Mouse (Mus musculus) fat pad, adult 2 months (tissue): ENCODE measurements around the gene Prmt8.

ENCODE experiments used
- DNase-seq: peaks from one replicate; pipeline ENCODE4 v3.0.0-alpha.2; 2011; ENCODE audit warnings: low read depth, low spot score; ENCODE audit errors: extremely low read depth

Gene Prmt8

DNA sequence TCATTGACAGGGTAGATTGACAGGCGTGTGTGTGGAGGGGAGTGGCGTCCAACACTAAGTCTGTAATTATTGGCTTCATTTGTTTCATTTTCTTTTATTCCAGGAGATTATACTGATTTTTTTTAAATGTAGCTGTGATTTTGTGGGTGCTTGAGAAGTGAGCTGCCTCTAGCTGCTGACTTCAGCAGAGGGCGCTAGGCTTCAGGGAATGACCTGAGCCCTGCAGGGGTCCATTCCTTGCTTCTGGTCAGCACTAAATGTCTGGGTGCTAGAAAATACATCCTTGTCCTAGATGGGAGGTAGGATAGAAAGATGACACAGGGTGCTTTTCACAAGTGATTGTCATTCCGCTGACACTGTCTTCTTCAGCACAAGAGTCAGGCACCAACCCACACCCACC lies 99.2 kb downstream of the Prmt8 start:
- no peak for DNase-seq

DNA sequence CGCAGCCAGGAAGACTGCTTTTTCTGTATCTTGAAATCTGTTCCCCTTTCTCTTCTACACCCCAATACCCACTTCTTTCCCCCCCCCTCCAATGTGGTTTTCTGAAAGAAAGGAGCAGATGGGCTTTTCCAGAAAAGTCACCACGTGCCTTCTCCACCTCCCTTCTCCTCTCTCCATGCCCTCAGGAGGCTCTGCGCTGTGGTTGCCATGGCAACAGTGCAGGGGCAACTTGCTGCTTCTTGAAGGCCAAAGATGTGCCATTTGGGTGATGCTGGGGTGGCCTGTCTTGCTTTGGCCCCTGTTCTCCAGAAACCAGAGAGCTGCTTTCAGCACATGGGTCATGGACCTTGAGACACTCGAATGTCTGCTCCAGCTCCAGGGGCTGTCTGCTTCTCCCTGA lies 100.0 kb downstream of the Prmt8 start:
- DNase-seq = no peak

DNA sequence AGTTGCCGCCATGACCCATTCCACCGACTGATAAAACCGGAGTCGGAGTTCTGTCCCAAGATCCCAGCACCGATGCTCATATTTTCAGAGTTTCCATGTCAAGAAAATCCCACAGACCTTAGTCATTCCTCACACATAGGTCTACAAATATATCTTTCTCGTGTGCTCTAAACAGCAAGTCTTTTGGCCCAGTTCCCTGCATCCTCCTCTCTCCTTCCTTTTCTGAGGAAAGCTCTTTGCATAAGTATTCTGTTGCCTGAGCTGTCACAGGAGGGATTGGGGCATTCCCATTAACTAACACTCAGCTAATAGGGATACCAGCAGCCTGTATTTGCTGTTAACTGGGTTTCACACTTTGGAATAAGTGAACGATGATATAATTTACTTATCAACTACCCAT lies 106.0 kb downstream of the Prmt8 start:
- no peak for DNase-seq

DNA sequence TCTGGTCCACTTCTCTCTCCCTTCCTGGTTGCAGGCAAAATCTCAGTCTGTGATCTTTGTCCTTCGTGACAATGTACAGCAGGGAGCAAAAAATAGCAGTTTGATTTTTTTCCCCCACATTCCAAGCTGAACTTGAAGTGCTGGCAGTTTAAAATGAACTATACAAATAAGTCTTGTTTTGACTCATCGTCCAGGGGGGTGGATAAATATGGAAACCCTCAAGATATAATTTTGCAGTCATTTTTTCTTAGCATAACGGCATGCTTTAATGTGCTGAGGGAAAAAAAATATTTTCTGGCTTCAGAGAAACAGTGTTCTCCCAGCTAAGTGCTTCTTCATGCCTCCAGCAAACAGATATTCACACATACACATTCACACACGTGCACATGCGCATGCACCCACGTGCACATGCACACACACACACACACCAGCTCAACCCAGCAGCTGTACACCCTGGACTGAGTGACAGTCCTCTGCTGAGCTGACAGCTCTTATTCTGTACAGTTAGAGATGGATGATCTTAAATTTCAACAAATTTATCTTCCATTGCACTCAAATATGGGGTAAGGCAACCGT lies 107.5 kb downstream of the Prmt8 start:
- DNase-seq = no peak

DNA sequence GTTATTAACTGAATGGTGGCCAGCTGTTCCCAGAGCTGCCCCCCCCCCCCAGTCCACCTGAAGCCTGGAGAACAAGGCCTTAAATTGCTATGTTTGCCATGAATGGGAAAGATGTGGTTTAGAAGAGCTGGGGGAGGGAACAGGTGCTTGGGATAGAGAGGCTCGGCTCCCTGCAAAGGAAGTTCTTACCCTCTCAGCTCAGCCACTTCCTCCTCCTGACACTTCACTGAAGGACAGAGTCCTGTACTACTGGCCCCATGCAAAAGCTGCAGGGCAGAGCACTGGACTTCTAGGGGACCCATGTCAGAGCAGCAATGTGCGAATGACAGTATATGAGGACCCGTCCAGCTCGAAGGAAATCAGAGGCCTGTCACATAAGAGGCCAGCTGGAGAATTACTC lies 109.3 kb downstream of the Prmt8 start:
- no peak for DNase-seq

DNA sequence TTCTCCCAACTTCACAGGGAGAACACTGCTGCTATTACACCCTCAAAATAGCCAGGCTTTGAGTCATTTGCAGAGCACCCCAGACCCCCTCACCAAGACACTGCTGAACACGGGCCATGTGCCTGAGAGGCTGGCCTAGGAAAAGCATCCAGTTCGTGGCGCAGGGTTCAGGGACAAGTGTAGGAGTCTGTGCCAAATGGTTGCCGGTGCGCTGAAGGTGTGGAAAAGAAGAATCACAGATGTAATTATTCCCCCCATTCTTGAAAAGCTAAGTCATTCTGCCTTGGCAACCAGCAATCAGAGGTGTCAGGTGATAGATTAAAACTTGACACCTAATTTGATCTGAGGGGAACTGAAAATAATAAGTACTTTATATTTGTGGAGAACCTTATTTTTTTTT lies 109.8 kb downstream of the Prmt8 start:
- DNase-seq = no peak

DNA sequence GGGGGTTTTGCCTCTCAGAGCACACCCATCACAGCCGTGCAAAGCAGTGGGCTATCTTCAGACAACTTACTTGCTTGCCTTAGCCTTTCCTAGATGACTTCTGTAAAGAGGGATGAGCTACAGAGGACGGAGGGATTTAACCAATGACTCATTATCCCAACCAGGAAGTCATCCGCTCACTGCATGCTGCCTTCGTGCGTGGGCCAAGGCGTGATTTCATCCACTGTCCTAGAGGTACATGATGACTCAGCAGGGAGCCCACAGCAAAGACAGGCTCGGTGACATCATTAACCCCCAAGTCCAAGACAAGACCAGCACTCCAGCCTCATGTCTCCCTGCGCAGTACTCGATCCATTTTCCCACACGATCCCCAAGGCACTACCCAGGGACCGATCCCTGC lies 112.1 kb downstream of the Prmt8 start:
- no peak for DNase-seq

DNA sequence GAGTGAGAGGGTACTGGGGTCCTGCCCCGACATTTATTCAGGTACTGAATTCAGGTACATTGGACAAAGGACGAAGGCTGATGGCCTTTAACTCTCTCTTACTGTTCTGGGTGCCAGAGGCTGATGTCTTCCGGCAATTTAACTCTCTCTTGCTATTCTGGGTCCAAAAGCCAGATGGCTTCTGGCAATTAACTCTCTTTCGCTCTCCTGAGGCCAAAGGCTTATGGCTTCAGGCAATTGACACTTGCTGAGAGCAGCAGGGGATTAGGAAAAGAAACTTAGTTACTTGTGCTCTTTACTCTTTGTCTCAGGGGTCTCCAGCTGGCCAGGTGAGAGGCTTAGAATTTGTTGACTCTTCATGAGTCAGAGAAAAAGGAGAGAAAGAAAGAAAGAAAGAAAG lies 113.3 kb downstream of the Prmt8 start:
- DNase-seq = no peak

DNA sequence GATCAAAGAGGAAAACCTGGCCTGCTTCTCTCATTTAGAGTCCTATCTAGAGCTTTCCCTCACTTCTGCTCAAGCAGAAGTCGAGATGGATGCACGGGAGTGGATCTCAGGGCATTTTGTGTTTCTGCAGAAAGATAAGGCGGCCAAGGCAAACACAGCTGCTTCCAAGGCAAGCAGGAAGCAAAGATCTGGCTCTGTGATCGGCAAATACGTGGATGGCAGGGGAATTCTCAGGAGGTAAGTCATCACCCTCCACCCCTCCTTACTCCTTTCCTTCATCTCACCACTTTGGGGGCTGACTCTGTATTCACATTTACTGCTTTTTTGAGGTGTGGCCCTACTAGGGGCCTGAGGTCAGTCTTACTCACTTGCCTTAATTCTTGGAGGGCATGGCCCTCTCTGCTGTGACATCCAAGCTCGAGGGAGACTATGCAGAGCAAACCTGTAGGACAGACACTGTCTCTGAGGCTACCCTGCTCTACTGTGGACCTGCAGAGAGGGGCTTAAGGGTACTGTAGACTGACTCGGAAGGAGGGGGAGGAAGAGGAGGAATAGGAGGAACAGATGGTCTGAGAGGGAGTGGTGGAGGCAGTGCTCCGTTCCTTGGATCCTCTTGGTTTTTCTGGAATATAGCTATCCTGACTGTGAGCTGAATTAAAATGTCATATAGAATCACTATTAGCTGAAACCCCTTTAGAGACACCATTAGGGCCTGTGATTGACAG lies 128.0 kb downstream of the Prmt8 start:
- DNase-seq = no peak
